Comparison of ENCODE assay signal across 8 mouse cellular contexts in genomic region chr6:91685896-91686295, GRCm38 (mm10). TPM values are rescaled to one million over a fixed set of nuclear protein-coding genes. Genes with fewer than 3 reads are reported as not detected.
DNase-seq lines count a peak whose midpoint lies in the region; ATAC-seq lines count a peak whose summit lies in the region.

No protein-coding gene starts in this region.

- H3K4me3 ChIP-seq in lung, embryonic 15.5 days, result peak overlapping the region; percentile 92; the same call in 1 of the 2 replicates
- H3K4me3 ChIP-seq in forebrain, embryonic 16.5 days (replicated peaks; ENCODE audit: low read length), result peak overlapping the region; percentile 93
- H3K4me3 ChIP-seq in limb, embryonic 13.5 days, result peak overlapping the region; percentile 92

- no peak for ATAC-seq in lung, embryonic 15.5 days (ENCODE audit: borderline replicate concordance, extremely low read depth, low FRiP score, low TSS enrichment)
- no peak for ATAC-seq in forebrain, embryonic 16.5 days
- ATAC-seq in limb, embryonic 13.5 days (ENCODE audit: low FRiP score, low read depth), result no peak

- 57% methylated on average over 7 of the region's 7 CpGs for WGBS in lung, embryonic 15.5 days
- WGBS in forebrain, embryonic 16.5 days, result 84% methylated on average over 7 of the region's 7 CpGs
- WGBS in limb, embryonic 13.5 days, result 79% methylated on average over 7 of the region's 7 CpGs

- no peak overlapping the region for H3K9ac ChIP-seq in lung, embryonic 15.5 days
- no peak overlapping the region for H3K9ac ChIP-seq in forebrain, embryonic 16.5 days (replicated peaks; ENCODE audit: low read depth, low read length)
- H3K9ac ChIP-seq in limb, embryonic 13.5 days, result 0 out of 2 replicates have a peak overlapping the region, but pooled peaks have one; percentile 19

- no peak overlapping the region for H3K27ac ChIP-seq in lung, embryonic 15.5 days
- H3K27ac ChIP-seq in forebrain, embryonic 16.5 days (ENCODE audit: low read length), result peak overlapping the region; percentile 8; the same call in 1 of the 2 replicates
- no peak overlapping the region for H3K27ac ChIP-seq in limb, embryonic 13.5 days

- H3K4me1 ChIP-seq in lung, embryonic 15.5 days, result peaks cover 57% of the 10 kb centered on the region
- H3K4me1 ChIP-seq in forebrain, embryonic 16.5 days (replicated peaks; ENCODE audit: control insufficient read depth, insufficient read depth, low read length), result peaks cover 42% of the 10 kb centered on the region
- peaks cover 55% of the 10 kb centered on the region for H3K4me1 ChIP-seq in limb, embryonic 13.5 days

- no peaks in the 10 kb centered on the region for H3K36me3 ChIP-seq in lung, embryonic 15.5 days
- no peaks in the 10 kb centered on the region for H3K36me3 ChIP-seq in forebrain, embryonic 16.5 days (ENCODE audit: control insufficient read depth, insufficient read depth)
- H3K36me3 ChIP-seq in limb, embryonic 13.5 days, result peaks cover 7% of the 10 kb centered on the region

- peak overlapping the region; percentile 96 for H3K4me2 ChIP-seq in lung, embryonic 15.5 days
- peak overlapping the region; percentile 89 for H3K4me2 ChIP-seq in forebrain, embryonic 16.5 days (ENCODE audit: low read length)
- peak overlapping the region; percentile 96 for H3K4me2 ChIP-seq in limb, embryonic 13.5 days (replicated peaks)

- no peaks in the 10 kb centered on the region for H3K9me3 ChIP-seq in lung, embryonic 15.5 days
- no peaks in the 10 kb centered on the region for H3K9me3 ChIP-seq in forebrain, embryonic 16.5 days (ENCODE audit: control insufficient read depth, low read length)
- no peaks in the 10 kb centered on the region for H3K9me3 ChIP-seq in limb, embryonic 13.5 days

- no peaks in the 10 kb centered on the region for H3K27me3 ChIP-seq in lung, embryonic 15.5 days
- no peaks in the 10 kb centered on the region for H3K27me3 ChIP-seq in forebrain, embryonic 16.5 days (replicated peaks; ENCODE audit: control insufficient read depth, insufficient read depth, low read length)
- H3K27me3 ChIP-seq in limb, embryonic 13.5 days, result no peaks in the 10 kb centered on the region

- no peak for DNase-seq in lung, postnatal 25 days (ENCODE audit: low spot score)
- peak; percentile 91 for DNase-seq in retina, adult 2 months (ENCODE audit: low read depth, low spot score)
- DNase-seq in layer of hippocampus, adult 9-11 months, result no peak
- DNase-seq in embryo, embryonic 10.5 days (ENCODE audit: low spot score), result no peak
- DNase-seq in layer of hippocampus, adult 18-20 months (ENCODE audit: low spot score in 2 of 2), result no peak

RNA-seq across cellular contexts. Expression of gene Slc6a6, which starts 2.0 kb away (rescaled TPM):
- polyA plus RNA-seq in lung, embryonic 15.5 days (2015; fragmentation: Nextera tagmentation; extraction: Ambion mirVana), result 47.1 and 48.4 TPM in 2 replicates
- polyA plus RNA-seq in forebrain, embryonic 16.5 days (2015; fragmentation: Nextera tagmentation; extraction: Ambion mirVana), result 98.6 and 107 TPM in 2 replicates
- polyA plus RNA-seq in limb, embryonic 13.5 days (2015; fragmentation: Nextera tagmentation; extraction: Ambion mirVana), result 48.7 and 51.1 TPM in 2 replicates
- total RNA-seq in layer of hippocampus, adult 18-20 months (2021), result 100 to 1,000 TPM; 115 to 116 TPM
